9 mouse cellular contexts compared by ENCODE assay signal in the genomic region with DNA sequence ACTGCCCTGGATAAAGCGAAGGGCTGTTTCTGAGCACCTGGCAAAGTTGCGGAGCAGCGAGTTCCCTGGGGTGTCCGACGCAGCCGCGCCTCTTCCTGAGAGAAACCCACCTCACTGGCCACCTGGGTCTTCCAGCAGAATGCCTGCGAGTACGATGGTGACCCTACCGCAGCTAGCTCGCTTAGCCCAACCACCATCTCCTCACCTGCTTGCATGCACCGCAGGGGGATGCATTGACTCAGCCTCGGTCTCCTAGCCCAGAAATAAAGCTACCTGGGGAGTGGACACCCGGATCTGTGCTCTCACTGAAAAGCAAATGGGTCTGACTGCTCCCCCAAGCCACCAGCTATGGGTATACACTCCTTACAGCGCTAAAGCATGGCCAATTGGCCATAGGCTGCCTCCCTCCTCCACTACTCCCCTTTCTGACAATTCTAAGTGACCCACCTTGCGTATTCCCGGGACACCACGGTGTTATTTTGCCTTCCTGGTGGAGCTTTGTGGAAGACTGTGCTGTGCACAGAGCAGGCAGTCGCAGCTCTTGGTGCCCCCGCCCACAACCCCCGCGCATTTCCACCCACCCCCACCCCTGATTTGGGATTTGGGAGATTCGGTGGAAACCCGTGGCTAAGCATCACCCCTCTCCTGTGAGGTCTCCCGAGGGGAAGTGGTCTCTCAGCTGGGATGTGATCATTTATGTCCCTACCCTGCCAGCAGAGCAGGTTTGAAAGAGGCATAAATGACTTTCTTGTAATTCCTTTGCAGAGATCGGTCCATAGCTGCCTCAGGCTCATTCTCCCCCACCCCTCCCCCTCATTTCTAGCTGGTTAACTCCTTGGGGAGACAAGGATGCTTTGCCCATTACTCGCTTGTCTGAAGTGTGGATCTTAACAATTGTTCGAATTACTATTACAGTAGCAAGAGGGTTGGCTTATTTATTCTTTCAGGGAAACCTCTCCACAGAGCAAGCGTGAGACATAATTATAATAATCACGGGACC. TPM values are rescaled to one million over a fixed set of nuclear protein-coding genes. Genes with fewer than 3 reads are reported as not detected.
DNase-seq lines count a peak whose midpoint lies in the region; ATAC-seq and TF ChIP-seq lines count a peak whose summit lies in the region.
"Had no signal": no experiment of that assay in that cellular context is flagged by ENCODE, and none has a peak within 500 bp of the region (broad histone marks: within the 10 kb centered on the region; RNA-seq: fewer than 3 reads in every experiment).

Gene Lypd1 (minus strand): TSS at position 501 of the 1,000 bp plus-strand sequence.

- intact Hi-C loops in heart, adult 2 months (cut with DNase I): no loop called here
- intact Hi-C loops in left cerebral cortex, postnatal 14 days (cut with DNase I): loop anchor here (5.0 kb wide), 2 partner anchors 116 to 519 kb away; no protein-coding TSS in a partner anchor

- H3K4me1 ChIP-seq in heart, adult 2 months (ENCODE audit: control insufficient read depth, insufficient read depth, low read length): no peaks in the 10 kb centered on the region
- H3K4me1 ChIP-seq in E14TG2a.4 (replicated peaks; ENCODE audit: low read depth, low read length): peaks cover 12% of the 10 kb centered on the region
- peaks cover 33% of the 10 kb centered on the region for H3K4me1 ChIP-seq in forebrain, embryonic 10.5 days
- peaks cover 21% of the 10 kb centered on the region for H3K4me1 ChIP-seq in neural tube, embryonic 14.5 days (ENCODE audit: control insufficient read depth, insufficient read depth, low read length)

- peak within 1 kb of the TSS; percentile 75 for H3K4me2 ChIP-seq in neural tube, embryonic 14.5 days (ENCODE audit: low read depth, low read length)

- H3K4me3 ChIP-seq in heart, adult 2 months: peak within 1 kb of the TSS; percentile 41
- H3K4me3 ChIP-seq in E14TG2a.4 (replicated peaks; ENCODE audit: low read length): peak within 1 kb of the TSS; percentile 79
- H3K4me3 ChIP-seq in forebrain, embryonic 10.5 days: peak within 1 kb of the TSS; percentile 64
- peak within 1 kb of the TSS; percentile 45 for H3K4me3 ChIP-seq in neural tube, embryonic 14.5 days (ENCODE audit: low read depth, low read length)

- H3K9ac ChIP-seq in heart, adult 2 months (ENCODE audit: low read depth, low read length): no peak within 1 kb of the TSS
- H3K9ac ChIP-seq in neural tube, embryonic 14.5 days (replicated peaks; ENCODE audit: low read depth, low read length): peak within 1 kb of the TSS; percentile 53

- TF ChIP-seq CTCF in heart, adult 2 months (IDR thresholded peaks at IDR 0.05): no peak
- TF ChIP-seq CTCF in E14TG2a.4 (conservative IDR thresholded peaks at IDR 0.05; ENCODE audit: low read length): no peak

- 13% methylated on average over 30 of the region's 30 CpGs for WGBS in heart, adult 2 months
- 5% methylated on average over 30 of the region's 30 CpGs for WGBS in forebrain, embryonic 10.5 days
- WGBS in neural tube, embryonic 14.5 days: 3% methylated on average over 30 of the region's 30 CpGs

- ATAC-seq in neural tube, embryonic 14.5 days (ENCODE audit: low read depth): peak; percentile 41

- TF ChIP-seq EP300 in heart, adult 2 months (IDR thresholded peaks at IDR 0.05; ENCODE audit: insufficient read depth, low read depth, low read length): no peak

- no peaks in the 10 kb centered on the region for H3K9me3 ChIP-seq in E14TG2a.4 (ENCODE audit: low read length)
- no peaks in the 10 kb centered on the region for H3K9me3 ChIP-seq in forebrain, embryonic 10.5 days
- H3K9me3 ChIP-seq in neural tube, embryonic 14.5 days (ENCODE audit: control insufficient read depth, low read length): no peaks in the 10 kb centered on the region

- no peak for TF ChIP-seq POLR2A in heart, adult 2 months (IDR thresholded peaks at IDR 0.05; ENCODE audit: insufficient read depth, low read depth, low read length)

- no peak within 1 kb of the TSS for H3K27ac ChIP-seq in heart, adult 2 months
- 0 out of 2 replicates have a peak within 1 kb of the TSS, but pooled peaks have one; percentile 22 for H3K27ac ChIP-seq in forebrain, embryonic 10.5 days
- no peak within 1 kb of the TSS; the same call in 1 of the 2 replicates for H3K27ac ChIP-seq in neural tube, embryonic 14.5 days (ENCODE audit: low read depth, low read length)

- no peak for DNase-seq in heart, adult 2 months
- DNase-seq in heart, adult 9 months (ENCODE audit: low spot score in 2 of 2): no peak
- DNase-seq in forebrain, embryonic 10.5 days (ENCODE audit: extremely low spot score, low spot score): peak; percentile 22
- peak; percentile 5 to 8 for DNase-seq in left cerebral cortex, postnatal 14 days (ENCODE audit: low spot score in 2 of 2)
- no peak for DNase-seq in urinary bladder, postnatal 4 days (ENCODE audit: low spot score in 2 of 2)
- no peak for DNase-seq in kidney, postnatal 10 days

- H3K27me3 ChIP-seq in heart, adult 2 months (ENCODE audit: control insufficient read depth, insufficient read depth, low read length): peaks cover 9% of the 10 kb centered on the region
- H3K27me3 ChIP-seq in E14TG2a.4 (ENCODE audit: insufficient read depth, low read length): peaks cover 55% of the 10 kb centered on the region
- peaks cover 84% of the 10 kb centered on the region for H3K27me3 ChIP-seq in forebrain, embryonic 10.5 days (ENCODE audit: poor library complexity, severe bottlenecking)
- H3K27me3 ChIP-seq in neural tube, embryonic 14.5 days (ENCODE audit: control insufficient read depth, insufficient read depth, low read length): no peaks in the 10 kb centered on the region

- no peaks in the 10 kb centered on the region for H3K36me3 ChIP-seq in heart, adult 2 months (ENCODE audit: control insufficient read depth, insufficient read depth, low read length)
- no peaks in the 10 kb centered on the region for H3K36me3 ChIP-seq in E14TG2a.4 (ENCODE audit: insufficient read depth, low read length)
- H3K36me3 ChIP-seq in forebrain, embryonic 10.5 days (replicated peaks): no peaks in the 10 kb centered on the region
- no peaks in the 10 kb centered on the region for H3K36me3 ChIP-seq in neural tube, embryonic 14.5 days (ENCODE audit: control insufficient read depth, insufficient read depth, low read length)

- no peaks in the 10 kb centered on the region for H3K79me2 ChIP-seq in heart, adult 2 months (replicated peaks; ENCODE audit: control insufficient read depth, insufficient read depth, low read length)

RNA-seq across cellular contexts. Expression of gene Lypd1, which starts in this region (rescaled TPM):
- total RNA-seq in heart, adult 2 months (2021): under 1 TPM; 0.31 to 0.50 TPM
- polyA plus RNA-seq in heart, adult 2 months (2012; rRNA removed): 1.2 and 2.2 TPM in 2 replicates
- 1.2 and 1.9 TPM in 2 replicates for polyA plus RNA-seq in forebrain, embryonic 10.5 days (2016; fragmentation: Nextera tagmentation; extraction: Ambion mirVana)
- total RNA-seq in left cerebral cortex, postnatal 14 days (2021): 100 to 1,000 TPM; 140 to 144 TPM
- 66.3 and 76.6 TPM in 2 replicates for polyA plus RNA-seq in neural tube, embryonic 14.5 days (2014; fragmentation: Nextera tagmentation; extraction: Ambion mirVana)
- total RNA-seq: MEL had no signal

Comparison
In these comparisons a context has a peak if more than half of its experiments do, and no peak if none do; other contexts are left out.
1. RNA of gene Lypd1 (total RNA-seq): 140 to 144 TPM in left cerebral cortex, postnatal 14 days; 0.31 to 0.50 TPM in heart, adult 2 months; every median in the first group is over 10 times any median in the second.
2. RNA of gene Lypd1 (polyA plus RNA-seq): 66.3 to 76.6 TPM in neural tube, embryonic 14.5 days; 1.2 to 1.9 TPM in forebrain, embryonic 10.5 days and 1.2 to 2.2 TPM in heart, adult 2 months; every median in the first group is over 10 times any median in the second.
3. DNase-seq: peak in forebrain, embryonic 10.5 days (single experiment) and left cerebral cortex, postnatal 14 days (2 of 2); none in heart, adult 2 months (0 of 2), heart, adult 9 months (0 of 2), urinary bladder, postnatal 4 days (0 of 2) and kidney, postnatal 10 days (single experiment).
4. Peak in every context shown above with its lines, with median percentiles within 50 percentile points of each other: H3K4me3 ChIP-seq.